Mouse (Mus musculus): ENCODE data around the gene Mef2a. TPM values are rescaled to one million over a fixed set of nuclear protein-coding genes. Genes with fewer than 3 reads are reported as not detected.
A peak's percentile ranks its signal among the peaks of the same experiment; 100 is the strongest.

Gene Mef2a
- total RNA-seq, 2 experiments from 2014 or later, result 45.7 to 57.1 TPM

GRCm38 (mm10) chr7:67213589-67213988, 159.1 kb downstream of the Mef2a start:
- DNase-seq (ENCODE audit: low spot score in 2 of 2), result no peak

GRCm38 (mm10) chr7:67211971-67212370, 160.7 kb downstream of the Mef2a start:
- DNase-seq (ENCODE audit: low spot score in 2 of 2), result no peak

- DNase-seq (ENCODE audit: low spot score in 2 of 2), result no peak
Measured at GRCm38 (mm10) chr7:67211341-67211740, 161.3 kb downstream of the Mef2a start.

- no peak for DNase-seq (ENCODE audit: low spot score in 2 of 2)
Measured at GRCm38 (mm10) chr7:67210004-67210833, 162.4 kb downstream of the Mef2a start.

GRCm38 (mm10) chr7:67208317-67208716, 164.3 kb downstream of the Mef2a start:
- no peak for DNase-seq (ENCODE audit: low spot score in 2 of 2)

- DNase-seq (ENCODE audit: low spot score in 2 of 2), result no peak
Measured at GRCm38 (mm10) chr7:67207701-67208100, 165.0 kb downstream of the Mef2a start.

- no peak for DNase-seq (ENCODE audit: low spot score in 2 of 2)
Measured at GRCm38 (mm10) chr7:67206496-67206895, 166.2 kb downstream of the Mef2a start.

- no peak for DNase-seq (ENCODE audit: low spot score in 2 of 2)
Measured at GRCm38 (mm10) chr7:67205734-67206425, 166.8 kb downstream of the Mef2a start.

- DNase-seq (ENCODE audit: low spot score in 2 of 2), result no peak
Measured at GRCm38 (mm10) chr7:67203625-67204024, 169.0 kb downstream of the Mef2a start.

- DNase-seq (ENCODE audit: low spot score in 2 of 2), result peak; percentile 66 to 76
Measured at GRCm38 (mm10) chr7:67199412-67199811, 173.2 kb downstream of the Mef2a start.

- no peak for DNase-seq (ENCODE audit: low spot score in 2 of 2)
Measured at GRCm38 (mm10) chr7:67183786-67184185, 188.9 kb downstream of the Mef2a start.

Other genes starting within 250 kb of the Mef2a start
- gene Lysmd4, start 150.3 kb downstream of the Mef2a start, total RNA-seq (2021), result 10 to 100 TPM in 1 of 2 experiments, 1 to 10 TPM in 1; 9.2 to 10.5 TPM

Data from adrenal gland, adult 18-20 months (tissue).